Mouse (Mus musculus) liver, embryonic 14.5 days (tissue): ENCODE results near the gene Ttc39a.

ENCODE experiments used
- CTCF ChIP-seq: IDR thresholded peaks from 2 replicates; pipeline ENCODE4 v1.5.1; 2016; ENCODE audit warnings: antibody characterized with exemption, low read depth, control low read depth
- EP300 ChIP-seq: IDR thresholded peaks from 2 replicates; pipeline ENCODE4 v1.6.1; 2016; ENCODE audit warnings: antibody characterized with exemption, low read depth

DNA sequence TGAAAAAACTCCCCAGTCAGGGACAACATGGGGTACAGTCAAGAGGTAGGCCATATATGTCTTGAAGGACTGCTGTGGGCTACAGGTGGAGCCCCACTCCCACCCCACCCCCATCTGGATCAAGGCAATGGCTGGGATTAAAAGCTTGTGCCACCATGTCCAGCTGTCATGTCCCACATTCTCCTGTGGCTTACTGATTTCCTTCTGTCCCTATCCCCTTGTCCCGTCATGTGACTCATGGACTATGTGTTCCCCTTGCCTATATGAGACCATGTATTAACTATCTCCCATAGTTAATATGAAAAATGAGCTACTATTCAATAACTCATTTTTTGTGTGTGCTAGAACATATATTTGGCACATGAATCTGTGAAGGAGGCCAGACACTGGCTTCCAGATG, 27.8 kb downstream of the Ttc39a start:
- TF ChIP-seq CTCF (no peak), EP300 (no peak)
